Mouse (Mus musculus) adrenal gland, postnatal 36 days (tissue): ENCODE measurements at regions not wholly inside any gene's neighbourhood (a gene's known extent, or its start where the extent isn't known, plus 50 kb on each side); places are given as distances from the start of the nearest gene placed in this dataset.

Source experiments
- DNase-seq, 2 experiments: peaks; one replicate each; pipeline ENCODE4 v3.0.0; 2021; ENCODE audit warnings: mixed read lengths in 1 of 2

GRCm38 (mm10) chr1:34642304-34642893, 62.9 kb downstream of the Amer3 start:
- peak; percentile 66 to 69 for DNase-seq

GRCm38 (mm10) chr1:34653963-34654644, 74.6 kb downstream of the Amer3 start:
- no peak for DNase-seq

- DNase-seq = no peak
Observed at GRCm38 (mm10) chr1:34657481-34657880, 78.0 kb downstream of the Amer3 start.

- no peak for DNase-seq
Observed at GRCm38 (mm10) chr1:34663875-34664547, 84.6 kb downstream of the Amer3 start.

GRCm38 (mm10) chr1:34664816-34665511, 85.5 kb downstream of the Amer3 start:
- peak; percentile 56 to 67 for DNase-seq

- no peak for DNase-seq
Observed at GRCm38 (mm10) chr1:34665512-34665854, 86.0 kb downstream of the Amer3 start.

GRCm38 (mm10) chr1:34666226-34666662, 86.8 kb downstream of the Amer3 start:
- no peak for DNase-seq

GRCm38 (mm10) chr1:34677105-34677741, 97.8 kb downstream of the Amer3 start:
- DNase-seq = no peak

- DNase-seq = peak; percentile 82 to 83
Observed at GRCm38 (mm10) chr1:34677832-34678733, 98.6 kb downstream of the Amer3 start.

- DNase-seq = no peak
Observed at GRCm38 (mm10) chr1:34678734-34679068, 99.2 kb downstream of the Amer3 start.

- no peak for DNase-seq
Observed at GRCm38 (mm10) chr1:34686539-34686938, 107.1 kb downstream of the Amer3 start.

GRCm38 (mm10) chr1:34696533-34696932, 117.1 kb downstream of the Amer3 start:
- DNase-seq = no peak

- peak; percentile 35 to 57 for DNase-seq
Observed at GRCm38 (mm10) chr1:34700237-34701030, 121.0 kb downstream of the Amer3 start.

GRCm38 (mm10) chr1:34701436-34701835, 122.0 kb downstream of the Amer3 start:
- no peak for DNase-seq

GRCm38 (mm10) chr1:34709089-34709488, 129.6 kb downstream of the Amer3 start:
- no peak for DNase-seq

- no peak for DNase-seq
Observed at GRCm38 (mm10) chr1:34722674-34723073, 120.2 kb downstream of the Fam168b start.

- no peak for DNase-seq
Observed at GRCm38 (mm10) chr1:34732156-34732555, 110.7 kb downstream of the Fam168b start.

- DNase-seq = no peak
Observed at GRCm38 (mm10) chr1:34733026-34733913, 109.6 kb downstream of the Fam168b start.

- DNase-seq = peak; percentile 79 to 85
Observed at GRCm38 (mm10) chr1:34738386-34739067, 104.3 kb downstream of the Fam168b start.
